Mouse (Mus musculus): ENCODE data around the gene Hmgcs1. TPM values are rescaled to one million over a fixed set of nuclear protein-coding genes. Genes with fewer than 3 reads are reported as not detected.

The Hmgcs1 gene
- total RNA-seq, 1 experiment: 58.6 TPM

DNA sequence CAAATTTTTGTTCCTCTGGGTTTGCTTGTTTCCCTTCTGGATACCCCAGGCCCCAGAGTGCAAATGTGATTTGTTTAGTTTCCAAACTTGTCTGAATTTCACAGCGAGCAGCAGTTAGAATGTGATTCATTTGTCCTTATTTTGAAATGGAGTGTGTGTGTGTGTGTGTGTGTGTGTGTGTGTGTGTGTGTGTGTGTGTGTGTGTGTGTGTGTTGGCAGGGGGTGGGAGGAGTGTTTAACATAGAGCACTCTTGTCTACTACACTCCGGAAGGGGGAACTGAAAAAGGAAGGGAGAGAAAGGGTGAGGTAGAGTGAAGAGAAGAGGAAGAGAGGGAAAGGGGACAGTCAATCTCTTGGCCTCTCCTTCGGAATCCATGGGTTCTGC, 64.4 kb downstream of the Hmgcs1 start:
- no peak overlapping the region for H3K27ac ChIP-seq (ENCODE audit: insufficient read depth, low read depth, low read length, poor library complexity, severe bottlenecking)
- H3K36me3 ChIP-seq (ENCODE audit: control insufficient read depth, insufficient read depth, low read length, poor library complexity, severe bottlenecking): no peaks in the 10 kb centered on the region
- DNase-seq (ENCODE audit: low read depth, low spot score): no peak
- no peak overlapping the region for H3K9ac ChIP-seq (ENCODE audit: insufficient read depth, low read depth, low read length, poor library complexity, severe bottlenecking)
- H3K4me1 ChIP-seq (ENCODE audit: control insufficient read depth in 2 of 2, insufficient read depth in 2 of 2, low read length in 2 of 2, poor library complexity in 1 of 2): peaks cover 0 to 3% of the 10 kb centered on the region in 2 experiments; a peak in 1 of 4 replicates
- H3K4me3 ChIP-seq (ENCODE audit: insufficient read depth in 1 of 2, low read depth in 1 of 2, low read length in 2 of 2, poor library complexity in 1 of 2, severe bottlenecking in 1 of 2): peak overlapping the region; percentile 64 to 67; a peak in 3 of 4 replicates
- in situ Hi-C loops (cut with MboI; ENCODE audit: low sequenced_read_pairs in 2 of 2, unreplicated experiment in 2 of 2): no loop called here
- no peak for TF ChIP-seq MAFK (IDR thresholded peaks at IDR 0.05; ENCODE audit: insufficient read depth, low read depth, low read length)
- TF ChIP-seq ZNF384 (IDR thresholded peaks at IDR 0.05; ENCODE audit: low read depth, low read length): no peak
- TF ChIP-seq CHD2 (IDR thresholded peaks at IDR 0.05; ENCODE audit: low read depth, low read length): no peak
- TF ChIP-seq ZC3H11A (IDR thresholded peaks at IDR 0.05; ENCODE audit: borderline replicate concordance, low read depth, low read length): no peak
- no peak for TF ChIP-seq HCFC1 (IDR thresholded peaks at IDR 0.05; ENCODE audit: borderline replicate concordance, insufficient read depth, low read length)
- H3K9me3 ChIP-seq (ENCODE audit: control insufficient read depth, insufficient read depth, low read depth, low read length): no peaks in the 10 kb centered on the region

DNA sequence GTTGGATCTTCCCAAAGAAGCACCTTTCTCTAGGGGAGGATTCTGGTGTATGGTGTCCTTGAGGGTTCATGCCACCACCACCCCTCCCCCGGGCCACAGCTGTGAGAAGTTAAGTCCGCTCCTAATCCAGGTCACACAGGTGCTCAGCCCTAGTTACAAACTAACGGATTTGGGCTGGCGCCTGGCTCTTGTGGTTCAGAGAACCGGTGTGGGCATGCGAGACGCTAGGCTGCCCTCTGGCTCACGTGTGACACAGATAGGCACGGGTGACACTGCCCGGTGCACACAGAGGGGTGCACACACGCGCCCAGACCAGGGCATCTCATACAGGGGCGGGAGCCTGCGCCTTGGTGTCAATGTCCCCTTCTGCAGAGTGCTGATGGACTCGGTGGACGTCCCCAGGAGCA, 65.0 kb downstream of the Hmgcs1 start:
- Histone ChIP-seq H3K4me3 (ENCODE audit: insufficient read depth in 1 of 2, low read depth in 1 of 2, low read length in 2 of 2, poor library complexity in 1 of 2, severe bottlenecking in 1 of 2) (peak overlapping the region; percentile 64 to 67), H3K4me1 (ENCODE audit: control insufficient read depth in 2 of 2, insufficient read depth in 2 of 2, low read length in 2 of 2, poor library complexity in 1 of 2) (peaks cover 0 to 3% of the 10 kb centered on the region in 2 experiments; a peak in 1 of 4 replicates), H3K9ac (ENCODE audit: insufficient read depth, low read depth, low read length, poor library complexity, severe bottlenecking) (peak overlapping the region; percentile 21), H3K9me3 (ENCODE audit: control insufficient read depth, insufficient read depth, low read depth, low read length) (no peaks in the 10 kb centered on the region), H3K36me3 (ENCODE audit: control insufficient read depth, insufficient read depth, low read length, poor library complexity, severe bottlenecking) (no peaks in the 10 kb centered on the region), H3K27ac (ENCODE audit: insufficient read depth, low read depth, low read length, poor library complexity, severe bottlenecking) (no peak overlapping the region)
- in situ Hi-C loops (cut with MboI; ENCODE audit: low sequenced_read_pairs in 2 of 2, unreplicated experiment in 2 of 2): no loop called here
- TF ChIP-seq ZNF384 (IDR thresholded peaks at IDR 0.05; ENCODE audit: low read depth, low read length) (no peak), HCFC1 (IDR thresholded peaks at IDR 0.05; ENCODE audit: borderline replicate concordance, insufficient read depth, low read length) (no peak), MAFK (IDR thresholded peaks at IDR 0.05; ENCODE audit: insufficient read depth, low read depth, low read length) (no peak), CHD2 (IDR thresholded peaks at IDR 0.05; ENCODE audit: low read depth, low read length) (no peak), ZC3H11A (IDR thresholded peaks at IDR 0.05; ENCODE audit: borderline replicate concordance, low read depth, low read length) (no peak)
- DNase-seq (ENCODE audit: low read depth, low spot score): peak; percentile 40

DNA sequence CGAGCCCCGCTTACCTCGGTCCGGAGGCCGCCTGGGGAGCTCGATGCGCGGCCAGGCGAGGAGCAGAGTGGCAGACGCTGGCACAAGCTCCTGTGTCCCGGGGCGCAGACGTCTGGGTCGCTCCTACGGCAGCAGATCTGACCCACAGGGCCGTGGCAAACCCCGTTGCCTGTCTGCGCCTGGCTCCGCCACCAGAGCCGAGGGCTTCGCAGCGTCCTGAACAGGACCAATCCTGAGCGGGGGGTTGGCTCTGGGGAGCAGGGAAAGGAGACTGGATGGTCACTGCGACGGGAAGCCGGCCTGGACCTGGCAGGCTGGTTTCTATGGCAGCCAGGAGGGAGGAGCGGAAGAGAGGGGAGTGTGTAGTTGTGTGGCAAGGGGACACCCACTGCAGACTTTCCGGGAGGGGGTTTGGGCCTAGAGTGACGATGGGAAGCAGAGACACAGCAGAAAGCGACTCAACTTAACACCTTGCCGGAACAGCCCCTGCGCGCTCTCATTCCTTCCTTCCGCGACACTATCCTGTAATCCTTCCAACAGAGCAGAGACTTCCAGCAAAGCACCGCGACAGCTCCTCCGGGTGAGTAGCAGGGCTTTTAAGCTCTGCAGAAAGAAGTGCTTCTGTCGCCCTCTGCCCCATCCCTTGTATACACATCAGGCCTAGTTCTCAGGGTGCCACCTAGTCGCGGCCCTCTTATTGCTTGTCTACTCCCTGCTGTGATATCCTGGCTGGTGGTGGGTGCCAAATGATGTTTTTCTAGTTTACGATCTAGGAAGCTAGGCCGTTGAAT, 65.7 kb downstream of the Hmgcs1 start, which contains the start of gene Nim1k:
TSS of gene Nim1k (minus strand) at position 202 of the 791 bp plus-strand sequence.
- in situ Hi-C loops (cut with MboI; ENCODE audit: low sequenced_read_pairs in 2 of 2, unreplicated experiment in 2 of 2): no loop called here
- TF ChIP-seq CHD2 (IDR thresholded peaks at IDR 0.05; ENCODE audit: low read depth, low read length) (no peak), ZNF384 (IDR thresholded peaks at IDR 0.05; ENCODE audit: low read depth, low read length) (no peak), MAFK (IDR thresholded peaks at IDR 0.05; ENCODE audit: insufficient read depth, low read depth, low read length) (no peak), ZC3H11A (IDR thresholded peaks at IDR 0.05; ENCODE audit: borderline replicate concordance, low read depth, low read length) (no peak), HCFC1 (IDR thresholded peaks at IDR 0.05; ENCODE audit: borderline replicate concordance, insufficient read depth, low read length) (no peak)
- no peak within 1 kb of the TSS for H3K27ac ChIP-seq (ENCODE audit: insufficient read depth, low read depth, low read length, poor library complexity, severe bottlenecking)
- H3K4me3 ChIP-seq (ENCODE audit: insufficient read depth in 1 of 2, low read depth in 1 of 2, low read length in 2 of 2, poor library complexity in 1 of 2, severe bottlenecking in 1 of 2): peak within 1 kb of the TSS; percentile 64 to 67
- H3K4me1 ChIP-seq (ENCODE audit: control insufficient read depth in 2 of 2, insufficient read depth in 2 of 2, low read length in 2 of 2, poor library complexity in 1 of 2): peaks cover 0 to 3% of the 10 kb centered on the region in 2 experiments; a peak in 1 of 4 replicates
- no peak for DNase-seq (ENCODE audit: low read depth, low spot score)
- H3K9ac ChIP-seq (ENCODE audit: insufficient read depth, low read depth, low read length, poor library complexity, severe bottlenecking): peak within 1 kb of the TSS; percentile 31
- no peaks in the 10 kb centered on the region for H3K36me3 ChIP-seq (ENCODE audit: control insufficient read depth, insufficient read depth, low read length, poor library complexity, severe bottlenecking)
- H3K9me3 ChIP-seq (ENCODE audit: control insufficient read depth, insufficient read depth, low read depth, low read length): no peaks in the 10 kb centered on the region

DNA sequence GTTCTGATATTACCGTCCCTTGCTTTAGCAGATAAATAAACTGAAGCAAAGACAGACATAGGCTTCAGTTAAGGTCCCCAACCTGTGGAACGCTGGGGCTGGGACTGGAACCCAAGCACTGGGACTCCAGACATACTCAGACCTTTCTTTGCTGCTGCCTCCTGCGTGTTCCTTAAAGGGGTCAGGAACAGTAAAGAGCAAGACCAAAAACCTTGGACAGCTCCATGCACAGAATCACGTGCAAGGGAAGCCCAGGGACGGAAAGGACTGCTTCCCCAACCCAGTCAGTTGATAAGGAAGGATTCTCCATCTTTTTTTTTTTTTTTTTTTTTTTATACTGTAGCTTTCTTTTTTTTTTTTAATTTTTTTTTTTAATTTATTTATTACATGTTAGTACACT, 66.7 kb downstream of the Hmgcs1 start:
- Histone ChIP-seq H3K4me1 (ENCODE audit: control insufficient read depth in 2 of 2, insufficient read depth in 2 of 2, low read length in 2 of 2, poor library complexity in 1 of 2) (peaks cover 0 to 3% of the 10 kb centered on the region in 2 experiments; a peak in 1 of 4 replicates), H3K9ac (ENCODE audit: insufficient read depth, low read depth, low read length, poor library complexity, severe bottlenecking) (no peak overlapping the region), H3K27ac (ENCODE audit: insufficient read depth, low read depth, low read length, poor library complexity, severe bottlenecking) (no peak overlapping the region), H3K36me3 (ENCODE audit: control insufficient read depth, insufficient read depth, low read length, poor library complexity, severe bottlenecking) (peaks cover 3% of the 10 kb centered on the region; the same call in 1 of the 2 replicates), H3K4me3 (ENCODE audit: insufficient read depth in 1 of 2, low read depth in 1 of 2, low read length in 2 of 2, poor library complexity in 1 of 2, severe bottlenecking in 1 of 2) (no peak overlapping the region), H3K9me3 (ENCODE audit: control insufficient read depth, insufficient read depth, low read depth, low read length) (no peaks in the 10 kb centered on the region)
- in situ Hi-C loops (cut with MboI; ENCODE audit: low sequenced_read_pairs in 2 of 2, unreplicated experiment in 2 of 2): no loop called here
- DNase-seq (ENCODE audit: low read depth, low spot score): no peak
- TF ChIP-seq ZNF384 (IDR thresholded peaks at IDR 0.05; ENCODE audit: low read depth, low read length): no peak
- no peak for TF ChIP-seq CHD2 (IDR thresholded peaks at IDR 0.05; ENCODE audit: low read depth, low read length)
- TF ChIP-seq HCFC1 (IDR thresholded peaks at IDR 0.05; ENCODE audit: borderline replicate concordance, insufficient read depth, low read length): no peak
- TF ChIP-seq ZC3H11A (IDR thresholded peaks at IDR 0.05; ENCODE audit: borderline replicate concordance, low read depth, low read length): no peak
- TF ChIP-seq MAFK (IDR thresholded peaks at IDR 0.05; ENCODE audit: insufficient read depth, low read depth, low read length): no peak

Other genes with a start within 250 kb of the Hmgcs1 start
- gene 4833420G17Rik, start 227.6 kb upstream of the Hmgcs1 start, total RNA-seq (2012; rRNA removed): 25.0 and 28.9 TPM in 2 replicates
- 0.94 and 1.1 TPM in 2 replicates for gene Tmem267, start 202.3 kb upstream of the Hmgcs1 start, total RNA-seq (2012; rRNA removed)
- not detected in 2 replicates for gene 3110070M22Rik, start 202.0 kb upstream of the Hmgcs1 start, total RNA-seq (2012; rRNA removed)
- gene Ccl28, start 66.6 kb upstream of the Hmgcs1 start, total RNA-seq (2012; rRNA removed): not detected in 2 replicates
- 0.22 and 0.42 TPM in 2 replicates for gene Nim1k, start 65.5 kb downstream of the Hmgcs1 start, total RNA-seq (2012; rRNA removed)
- 27.5 and 31.0 TPM in 2 replicates for gene Zfp131, start 100.5 kb downstream of the Hmgcs1 start, total RNA-seq (2012; rRNA removed)
- gene AF067063, start 139.8 kb downstream of the Hmgcs1 start, total RNA-seq (2012; rRNA removed): 1.5 and 2.5 TPM in 2 replicates
- 7.9 and 8.7 TPM in 2 replicates for gene D13Ertd608e, start 145.6 kb downstream of the Hmgcs1 start, total RNA-seq (2012; rRNA removed)
- 0.89 and 1.2 TPM in 2 replicates for gene Tcstv1, start 204.4 kb downstream of the Hmgcs1 start, total RNA-seq (2012; rRNA removed)
- 158 and 220 TPM in 2 replicates for gene Gm21761, start 238.9 kb downstream of the Hmgcs1 start, total RNA-seq (2012; rRNA removed)

Measured in ES-E14 (cell line).